Mouse (Mus musculus) forelimb bud, embryonic 11.5 days (tissue): ENCODE results near the gene Elmod3.
A peak's percentile ranks its signal among the peaks of the same experiment; 100 is the strongest.

Experiments used
- DNase-seq: peaks from one replicate; pipeline ENCODE4 v3.0.0-alpha.2; 2012; ENCODE audit warnings: low read depth, low spot score

Gene Elmod3

DNA sequence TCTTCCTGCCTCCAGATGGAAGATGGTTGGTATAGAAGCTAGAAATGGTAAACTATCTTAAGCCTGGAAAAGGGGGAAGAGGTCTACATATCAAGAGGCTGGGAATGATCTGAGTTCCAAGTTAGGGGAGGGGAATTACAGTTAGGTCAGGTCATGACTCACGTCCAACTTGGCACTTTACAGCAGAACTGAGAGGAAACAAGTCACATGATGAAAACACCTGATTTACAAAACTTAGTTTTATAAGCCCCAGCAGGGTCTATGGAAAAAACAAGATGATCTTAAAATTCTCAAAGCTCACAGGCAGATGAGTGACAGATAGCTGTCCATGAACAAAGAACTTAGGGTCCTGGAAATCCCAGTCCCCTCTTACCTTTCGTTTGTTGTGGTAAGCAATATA, 16.9 kb upstream of the Elmod3 start:
- no peak for DNase-seq

DNA sequence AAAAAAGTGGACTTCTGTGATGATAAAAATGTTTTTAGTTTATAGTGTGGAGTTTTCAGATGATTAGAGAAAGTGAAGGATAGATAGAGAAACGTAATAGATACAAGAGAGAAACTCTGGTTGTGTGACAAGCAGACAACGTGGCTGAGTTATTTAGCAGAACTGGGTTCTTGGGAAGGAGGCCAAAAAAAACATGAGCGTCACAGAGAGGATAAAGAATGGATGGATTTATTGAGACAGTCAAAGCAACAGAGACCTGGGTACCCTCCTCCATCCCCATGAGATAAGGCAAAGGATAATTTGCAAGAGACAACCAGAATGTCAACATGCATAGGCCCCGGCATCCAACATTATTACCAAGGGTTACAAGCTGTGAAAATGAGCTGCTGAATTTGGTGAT, 12.0 kb upstream of the Elmod3 start:
- DNase-seq: no peak

DNA sequence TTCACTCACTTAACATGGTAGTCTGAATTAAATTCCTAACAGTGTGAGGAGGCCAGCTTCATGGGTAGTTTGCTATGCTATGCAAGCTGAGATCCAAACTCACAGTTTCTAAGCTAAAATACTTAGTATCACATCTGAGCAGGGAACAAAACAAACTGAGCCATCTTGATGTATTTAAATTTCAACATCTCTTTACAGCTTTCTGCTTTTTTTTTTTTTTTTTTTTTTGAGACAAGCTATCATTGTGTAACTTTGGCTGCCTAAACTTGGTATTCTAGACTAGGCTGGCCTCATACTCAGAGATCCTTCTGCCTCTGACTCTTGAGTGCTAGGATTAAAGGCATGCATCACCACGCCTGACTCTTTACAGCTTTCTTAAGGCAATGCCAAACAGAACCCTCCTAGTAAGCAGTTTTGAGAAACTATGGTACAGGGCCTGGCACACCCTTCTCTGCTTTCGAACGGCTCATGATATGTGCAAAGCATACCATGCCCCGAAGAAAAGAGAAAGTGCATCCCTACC, 10.5 kb upstream of the Elmod3 start:
- DNase-seq: no peak

DNA sequence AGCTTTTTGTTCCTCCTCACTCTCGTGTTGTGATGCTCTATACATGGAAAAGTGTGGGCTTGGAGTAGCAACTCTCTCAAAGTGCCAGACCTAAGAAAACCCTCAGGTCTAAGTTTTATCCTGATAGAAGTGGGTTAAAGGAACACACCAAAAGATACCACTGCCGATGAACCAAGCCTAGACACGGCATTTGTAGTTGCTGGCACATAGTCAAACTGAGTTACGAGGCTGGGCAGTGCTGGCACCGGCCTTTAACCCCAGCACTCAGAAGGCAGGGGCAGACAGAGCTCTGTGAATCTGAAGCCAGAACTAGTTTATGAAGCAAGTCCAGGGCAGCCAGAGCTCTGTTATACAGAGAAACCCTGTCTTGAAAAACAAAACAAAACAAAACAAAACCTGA, 9.5 kb upstream of the Elmod3 start:
- DNase-seq: no peak

DNA sequence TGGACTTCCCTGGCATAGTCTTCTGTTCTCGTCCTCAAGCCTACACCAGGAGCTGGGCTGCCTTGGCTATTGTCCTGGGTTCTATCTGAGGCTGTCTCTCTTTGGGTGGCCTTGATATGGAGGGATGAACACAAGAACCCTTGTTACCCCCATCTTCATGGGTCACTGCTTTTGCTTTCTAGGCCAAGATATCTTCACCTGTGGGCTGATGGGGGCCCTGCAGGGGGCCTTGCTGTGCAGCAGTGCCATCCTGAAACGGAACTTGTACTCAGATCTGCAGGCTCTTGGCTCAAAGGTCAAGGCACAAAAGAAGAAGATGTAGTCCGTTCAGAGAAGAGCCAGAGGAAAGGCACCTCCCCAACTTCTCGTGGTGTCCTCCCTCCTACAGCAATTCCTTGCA, 8.8 kb upstream of the Elmod3 start:
- DNase-seq: no peak

DNA sequence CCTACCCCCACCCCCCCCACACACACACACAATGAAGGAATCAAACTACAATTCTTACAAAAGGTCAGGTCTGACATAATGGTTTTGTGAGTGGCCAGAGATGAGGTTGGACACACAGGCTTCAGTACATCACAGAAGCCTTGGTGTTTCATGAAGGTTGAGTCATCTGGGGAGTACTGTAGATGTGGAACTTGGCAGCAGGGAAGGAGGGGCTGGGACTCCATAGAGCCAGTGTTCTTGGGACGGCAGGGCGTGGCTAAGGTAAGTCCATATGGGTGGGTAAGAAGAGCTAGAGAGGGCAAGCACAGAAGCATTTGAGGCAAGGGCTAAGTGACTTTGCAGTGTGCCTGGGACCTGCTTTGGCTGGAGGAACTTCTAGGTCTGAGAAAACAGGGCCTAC, 5.9 kb upstream of the Elmod3 start:
- no peak for DNase-seq

DNA sequence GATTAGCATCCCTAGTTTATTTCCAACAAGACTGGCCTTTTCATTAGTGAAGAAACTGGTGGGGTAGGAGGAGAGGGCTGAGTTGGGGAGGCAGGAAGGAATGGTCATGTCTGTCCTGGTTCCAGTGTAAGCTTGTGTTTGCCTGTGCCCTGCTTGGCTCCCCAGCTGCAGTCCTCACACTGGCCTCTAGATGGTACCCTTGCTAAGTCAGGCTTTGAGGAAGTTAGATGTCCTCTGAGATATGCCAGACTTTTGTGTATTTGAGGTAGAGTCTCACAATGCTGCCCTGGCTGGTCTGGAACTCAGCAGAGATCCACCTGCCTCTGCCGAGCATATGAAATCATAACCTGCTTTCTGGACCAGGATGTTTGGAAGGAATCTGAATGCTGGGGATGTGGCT, 3.5 kb upstream of the Elmod3 start:
- DNase-seq: peak; percentile 75

DNA sequence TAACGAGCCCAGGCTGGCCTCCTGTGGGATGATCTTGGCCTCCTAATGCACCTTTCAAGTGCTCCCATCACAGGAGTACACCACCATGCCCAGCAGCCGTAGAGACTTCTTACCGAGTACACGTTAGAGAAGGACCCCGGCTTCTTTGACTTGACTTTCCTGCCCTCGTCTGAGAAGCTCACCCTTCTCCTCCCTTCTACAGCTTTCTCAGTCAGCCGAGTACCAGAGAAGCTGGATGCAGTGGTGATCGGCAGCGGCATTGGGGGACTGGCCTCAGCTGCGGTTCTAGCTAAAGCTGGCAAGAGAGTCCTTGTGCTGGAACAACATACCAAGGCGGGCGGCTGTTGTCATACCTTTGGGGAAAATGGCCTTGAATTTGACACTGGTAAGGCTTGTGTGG, 2.6 kb upstream of the Elmod3 start:
- DNase-seq: no peak

DNA sequence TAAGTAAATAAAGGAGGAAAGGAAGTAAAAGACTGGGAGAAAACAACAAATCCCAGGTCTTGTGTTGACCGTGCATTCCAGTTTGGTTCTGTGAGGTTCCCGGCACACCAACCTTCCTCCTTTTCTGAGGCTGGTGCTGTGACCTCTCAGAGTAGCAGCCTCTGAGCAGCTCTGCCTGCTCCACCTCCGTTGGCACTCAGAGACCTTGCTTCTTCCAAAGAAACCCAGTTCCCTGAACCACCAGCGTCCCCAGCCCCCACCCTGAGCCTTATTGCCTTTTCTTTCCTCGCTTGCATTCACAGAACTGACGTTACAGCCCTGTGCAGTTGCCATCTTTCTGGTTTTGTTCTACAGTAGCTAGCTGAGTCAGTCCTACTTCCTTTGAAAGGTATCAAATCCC, 2.0 kb upstream of the Elmod3 start:
- no peak for DNase-seq

DNA sequence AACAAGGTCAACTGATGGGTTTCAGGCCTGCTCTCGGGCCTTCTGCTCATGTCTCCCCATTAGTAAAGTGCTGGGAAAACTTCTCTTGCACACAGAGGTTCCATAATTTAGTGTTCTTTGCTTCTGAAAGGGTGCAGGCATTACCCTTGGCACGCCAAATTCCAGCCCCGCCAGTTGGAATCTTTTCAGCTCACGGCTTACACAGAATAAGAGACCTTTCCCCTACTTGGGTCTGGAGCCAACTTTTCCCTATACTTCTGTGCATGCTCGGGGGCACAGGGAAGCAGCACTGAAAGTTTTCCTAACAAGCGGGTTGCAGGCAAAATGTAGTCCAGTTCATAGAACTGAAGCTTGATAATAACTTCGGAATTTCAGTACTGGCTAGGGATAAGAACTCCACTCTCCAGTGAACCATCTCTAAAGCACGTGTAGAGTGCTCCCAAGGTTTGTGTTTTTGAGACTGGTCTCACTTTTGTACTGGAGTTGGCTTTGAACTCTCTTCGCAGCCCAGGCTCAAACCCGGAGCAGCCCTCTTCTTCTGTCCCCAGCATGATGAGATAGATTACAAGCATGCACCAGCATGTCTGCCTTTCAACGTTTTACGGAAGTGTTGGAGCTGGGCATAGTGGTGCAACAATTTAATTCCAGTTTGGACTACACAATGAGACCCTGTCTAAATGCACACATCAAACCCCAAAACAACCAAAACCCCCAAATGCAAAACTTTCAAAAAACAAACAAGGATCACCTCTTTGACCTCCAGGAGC, 761 bp upstream of the Elmod3 start:
- DNase-seq: peak; percentile 4

DNA sequence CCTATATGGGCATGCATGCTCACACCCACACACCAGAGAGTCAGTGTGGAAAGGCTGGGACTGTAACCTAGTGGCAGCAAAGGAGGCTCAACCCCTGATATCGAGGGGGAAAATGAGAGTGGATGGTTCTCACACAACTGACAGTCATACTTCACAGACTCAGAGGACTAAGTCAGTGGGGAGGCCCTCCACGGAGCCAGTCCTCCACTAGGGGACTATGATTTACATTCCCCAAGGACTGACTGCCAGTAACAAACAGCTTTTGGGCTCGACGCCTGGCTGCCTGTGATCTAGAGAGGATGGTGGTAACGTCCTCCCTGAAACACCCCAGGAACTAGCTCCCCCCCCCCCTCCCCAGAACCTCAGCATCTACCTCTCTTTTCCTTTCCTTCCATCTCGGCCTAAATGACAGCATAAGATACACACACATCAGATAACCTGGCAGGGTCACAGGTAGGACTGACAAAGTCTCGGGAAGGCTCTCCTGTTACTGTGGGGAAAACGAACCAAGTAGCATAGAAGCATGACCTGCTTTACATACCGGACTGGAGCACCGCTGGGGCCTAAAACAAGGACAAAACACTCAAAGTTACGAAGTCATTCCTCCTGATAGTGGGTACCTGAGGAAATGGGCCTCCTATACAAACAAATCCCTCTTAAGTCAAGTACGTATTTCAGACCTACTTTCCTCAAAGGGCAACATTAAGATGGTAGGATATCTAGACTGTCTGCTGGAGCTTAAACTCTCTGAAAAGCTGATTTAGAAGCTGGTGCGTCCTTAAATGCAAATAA, 934 bp downstream of the Elmod3 start:
- no peak for DNase-seq

DNA sequence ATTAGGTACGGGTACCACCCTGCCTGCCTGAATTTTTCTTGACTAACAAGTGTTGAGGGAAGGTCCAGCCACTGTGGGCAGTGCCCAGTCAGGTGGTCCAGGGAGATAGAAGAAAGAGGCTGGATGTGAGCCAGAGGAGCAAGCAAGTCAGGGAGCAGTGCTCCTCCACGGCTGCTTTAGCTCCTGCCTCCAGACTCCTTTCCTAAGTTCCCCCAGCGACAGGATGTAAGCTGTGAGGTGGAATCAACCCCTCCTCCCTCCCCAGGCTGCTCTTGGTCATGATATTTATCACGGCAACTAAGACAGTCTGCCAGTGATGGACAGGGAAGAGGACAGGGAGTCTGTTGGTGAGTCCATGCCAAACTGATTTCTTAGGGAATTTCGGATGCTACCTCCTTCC, 4.3 kb downstream of the Elmod3 start:
- no peak for DNase-seq

DNA sequence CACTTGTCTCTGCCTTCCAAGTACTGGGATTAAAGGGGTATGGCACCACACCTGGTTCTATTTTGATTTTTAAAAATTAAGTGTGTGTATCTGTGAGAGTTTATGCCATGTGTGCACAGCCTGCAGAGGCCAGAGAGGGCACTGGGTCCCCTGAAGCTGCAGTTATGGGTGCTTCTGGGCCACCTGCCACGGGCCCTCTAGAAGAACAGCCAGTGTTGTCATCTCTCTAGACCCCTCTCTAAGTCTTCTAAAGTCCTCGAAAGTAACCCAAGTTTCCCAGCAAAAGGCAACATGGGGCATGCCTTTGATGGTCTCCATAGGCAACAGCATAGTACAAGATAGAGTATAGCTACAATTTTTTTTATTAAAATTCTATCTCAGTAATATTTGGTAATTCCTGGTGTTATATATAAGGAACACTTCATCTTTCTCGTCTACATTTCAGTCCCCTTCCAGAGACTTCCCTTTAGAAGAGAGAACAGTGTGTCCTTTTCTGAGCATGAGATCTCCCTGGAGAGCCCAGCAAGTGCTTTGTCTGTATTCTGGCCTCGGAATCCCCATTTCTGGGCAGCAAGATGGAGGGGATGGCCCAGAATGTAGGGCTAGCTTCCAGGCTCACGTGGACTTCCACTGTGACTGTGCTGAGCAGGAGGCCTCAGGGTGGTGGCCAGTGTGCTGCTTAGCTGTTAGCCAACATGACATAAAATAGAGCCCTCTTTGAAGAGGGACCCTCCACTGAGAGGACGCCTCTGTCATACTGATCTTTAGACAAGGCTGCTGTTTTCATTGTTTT, 5.0 kb downstream of the Elmod3 start:
- DNase-seq: no peak

DNA sequence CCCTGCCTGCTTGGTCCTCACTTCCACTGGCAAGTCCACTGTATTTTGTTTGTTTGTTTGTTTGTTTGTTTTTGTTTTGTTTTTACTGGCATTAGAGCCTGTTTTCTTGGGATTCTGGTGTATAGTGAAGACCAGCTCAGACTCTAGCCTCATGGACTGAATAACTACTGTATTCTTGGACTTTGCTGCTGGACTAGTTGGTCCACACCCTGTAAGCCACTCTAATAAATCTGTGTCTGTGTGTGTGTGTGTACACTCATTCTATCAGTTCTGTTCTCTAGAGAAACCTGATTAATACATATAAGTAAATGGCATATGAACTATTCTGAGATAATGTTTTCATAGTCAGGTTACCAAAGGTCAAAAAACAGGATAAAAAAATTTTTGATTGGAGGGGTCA, 8.1 kb downstream of the Elmod3 start:
- no peak for DNase-seq

DNA sequence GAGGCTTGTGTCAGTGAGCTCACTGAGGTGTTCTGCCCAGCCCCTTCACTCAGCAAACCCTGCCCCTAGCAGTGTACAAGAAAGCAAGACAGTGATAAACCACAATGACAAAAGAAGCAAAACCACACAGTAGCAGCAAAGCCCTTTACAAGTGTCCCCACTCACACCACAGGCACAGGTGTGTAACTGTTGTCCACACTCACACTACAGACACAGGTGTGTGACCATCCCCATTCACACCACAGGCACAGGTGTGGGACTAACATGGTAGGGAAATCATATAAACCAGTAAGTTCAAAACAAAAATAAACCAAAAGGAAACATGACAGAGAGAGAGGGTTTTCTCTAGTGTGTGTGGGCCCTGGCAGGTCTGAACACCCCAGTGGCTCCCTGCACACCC, 9.9 kb downstream of the Elmod3 start:
- no peak for DNase-seq

DNA sequence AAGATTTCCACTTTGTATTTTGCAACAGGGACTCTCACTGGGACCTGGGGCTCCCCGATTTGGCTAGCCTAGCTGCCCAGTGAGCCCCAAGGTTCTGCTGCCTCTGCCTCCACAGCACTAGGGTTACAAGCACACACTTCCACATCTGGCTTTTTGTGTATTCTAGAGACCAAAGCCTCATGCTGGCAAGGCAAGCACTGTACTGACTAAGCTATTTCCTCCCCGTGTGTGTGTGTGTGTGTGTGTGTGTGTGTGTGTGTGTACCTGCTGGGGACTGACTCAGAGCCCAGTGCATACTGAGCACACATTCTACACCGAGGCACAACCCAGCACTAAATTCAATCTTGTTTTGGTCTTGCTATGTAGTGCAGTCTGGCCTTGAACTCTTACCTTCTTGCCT, 11.5 kb downstream of the Elmod3 start:
- DNase-seq: no peak

DNA sequence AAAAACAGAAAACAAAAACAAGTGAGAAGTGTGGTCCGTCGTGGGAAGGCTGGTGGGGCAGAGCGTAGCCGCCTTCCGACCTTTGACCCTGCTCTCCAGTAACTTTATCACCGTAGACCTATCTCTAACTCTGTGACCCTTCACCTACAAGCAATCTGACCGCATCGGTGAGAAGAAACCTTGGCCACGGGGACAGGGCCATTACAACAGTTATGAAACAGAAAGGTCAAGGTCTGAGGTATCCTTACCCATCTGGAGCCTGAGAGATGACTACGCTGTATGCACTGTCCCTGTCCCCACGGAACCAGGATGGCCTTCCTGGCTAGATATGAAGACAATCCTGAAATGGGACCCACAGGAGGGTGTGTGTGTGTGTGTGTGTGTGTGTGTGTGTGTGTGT, 14.1 kb downstream of the Elmod3 start:
- no peak for DNase-seq

DNA sequence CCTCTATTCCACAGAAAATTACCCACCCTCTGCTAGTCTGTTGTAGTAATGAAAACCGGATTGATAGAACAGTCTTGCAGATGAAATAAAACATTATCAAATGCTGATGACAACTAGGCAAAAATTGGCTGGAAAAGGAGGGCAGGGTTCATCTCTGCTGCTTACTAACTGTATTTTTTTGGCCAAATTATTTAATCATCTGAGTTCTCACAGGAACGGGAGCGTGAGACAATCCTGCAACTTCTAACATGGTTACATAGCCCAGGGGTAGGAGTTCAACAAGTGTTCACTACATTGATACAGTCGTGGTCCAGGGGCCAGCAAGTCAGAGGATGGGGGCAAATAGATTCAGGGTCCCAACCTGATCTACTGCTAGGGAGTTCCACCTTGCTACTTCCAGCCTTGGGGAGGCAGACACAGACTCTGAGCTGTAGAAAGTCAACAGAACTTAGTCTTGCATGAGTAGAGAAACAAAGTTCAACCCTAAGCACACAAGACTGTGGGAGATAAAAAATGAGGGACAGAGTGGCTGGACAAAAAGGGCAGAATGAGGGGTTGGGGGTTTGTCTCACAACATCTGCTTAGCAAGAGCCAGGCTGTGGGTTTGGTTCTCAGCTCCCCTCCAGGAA, 14.9 kb downstream of the Elmod3 start:
- DNase-seq: no peak

DNA sequence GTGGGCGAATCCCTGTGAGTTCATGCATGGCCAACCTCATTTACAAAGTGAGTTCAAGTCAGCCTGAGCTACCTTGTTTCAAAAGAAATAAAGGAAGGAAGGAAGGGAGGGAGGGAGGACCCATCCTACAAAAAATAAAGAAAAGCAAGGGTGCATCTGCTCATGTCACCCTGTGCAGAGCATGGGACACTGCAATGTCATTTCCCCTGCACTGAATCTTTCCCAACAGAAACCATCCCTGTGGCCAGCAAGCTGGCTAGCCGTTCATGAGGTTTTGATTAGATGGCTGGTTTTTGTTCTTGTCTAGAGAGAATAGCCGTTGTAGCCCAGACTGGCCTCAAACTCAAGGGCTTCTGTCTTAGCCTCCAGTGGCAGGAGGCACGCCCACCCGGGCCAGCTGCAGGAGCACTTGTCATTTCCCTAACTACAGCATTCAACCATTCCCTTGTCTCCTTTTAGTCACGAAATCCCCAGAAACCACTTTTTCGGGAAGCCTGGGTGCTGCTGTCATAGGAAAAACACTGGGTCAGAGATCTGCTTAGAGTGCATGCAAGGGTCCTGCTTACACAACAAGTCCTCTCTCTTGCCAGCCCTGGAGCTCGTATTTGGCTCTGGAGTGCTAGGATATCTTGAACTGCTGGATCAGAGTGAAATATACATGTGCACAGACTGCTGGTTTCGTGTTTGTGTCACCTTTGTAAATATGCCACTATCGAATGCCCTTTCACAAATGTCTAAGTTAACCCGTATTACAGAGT, 16.4 kb downstream of the Elmod3 start:
- DNase-seq: no peak

DNA sequence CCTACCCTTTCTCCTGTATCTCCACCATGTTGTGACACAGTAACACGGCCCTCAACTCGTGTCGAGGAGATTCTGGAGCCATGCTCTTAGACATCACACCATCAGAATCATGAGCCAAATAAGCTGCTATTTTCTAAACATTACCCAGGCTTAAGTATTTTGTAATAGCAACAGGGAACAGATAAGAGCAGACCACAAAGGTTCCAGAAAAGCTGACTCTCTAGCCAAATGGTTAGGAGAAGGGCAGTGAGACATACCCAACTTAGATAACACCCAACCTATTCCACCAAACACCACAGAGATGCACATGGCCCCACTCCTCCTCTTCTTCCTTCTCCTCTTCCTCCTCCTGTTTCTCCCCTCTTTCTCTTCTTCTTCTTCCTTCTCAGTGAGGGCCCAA, 22.2 kb downstream of the Elmod3 start:
- no peak for DNase-seq

DNA sequence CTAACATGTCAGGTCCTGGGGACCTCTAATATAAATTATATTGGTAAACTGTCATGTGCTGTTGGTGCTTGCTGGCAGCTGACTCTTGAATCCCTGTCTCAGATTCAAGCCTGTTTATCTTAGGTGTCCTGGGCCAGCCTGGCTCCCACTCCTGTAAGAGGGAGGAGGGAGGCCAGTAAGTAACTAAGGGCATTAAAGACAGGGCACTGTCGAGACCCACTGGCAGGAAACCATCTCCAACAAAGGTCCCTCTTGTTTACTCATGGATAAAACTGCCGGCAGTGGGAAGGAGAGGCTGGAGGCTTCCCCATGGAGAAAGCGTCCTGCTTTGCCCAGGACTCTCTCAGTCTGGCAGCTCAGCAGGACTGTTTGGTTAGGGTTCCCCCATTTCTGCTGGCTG, 26.4 kb downstream of the Elmod3 start:
- no peak for DNase-seq
